Comparison of ENCODE assay signal across 7 mouse cellular contexts in genomic region chr7:118922441-118923202, GRCm38 (mm10).
DNase-seq lines count a peak whose midpoint lies in the region; ATAC-seq and TF ChIP-seq lines count a peak whose summit lies in the region.

No protein-coding gene starts in this region.

- no peak overlapping the region for H3K4me3 ChIP-seq in kidney, embryonic 16.5 days (ENCODE audit: low read length)
- H3K4me3 ChIP-seq in layer of hippocampus, adult 2 months: no peak overlapping the region

- ATAC-seq in kidney, embryonic 16.5 days (ENCODE audit: low FRiP score, low TSS enrichment): peak; percentile 54

- H3K9ac ChIP-seq in kidney, embryonic 16.5 days (replicated peaks; ENCODE audit: low read length): no peak overlapping the region

- WGBS in kidney, embryonic 16.5 days: 56% methylated on average over 4 of the region's 4 CpGs

- H3K4me2 ChIP-seq in kidney, embryonic 16.5 days (replicated peaks; ENCODE audit: low read depth, low read length): no peak overlapping the region

- H3K27ac ChIP-seq in kidney, embryonic 16.5 days (ENCODE audit: low read length): peak overlapping the region; percentile 69; the same call in 1 of the 2 replicates
- H3K27ac ChIP-seq in layer of hippocampus, adult 2 months: no peak overlapping the region; the same call in 1 of the 2 replicates

- peaks cover 4% of the 10 kb centered on the region; the same call in 1 of the 2 replicates for H3K4me1 ChIP-seq in kidney, embryonic 16.5 days (ENCODE audit: insufficient read depth, low read length)

- no peaks in the 10 kb centered on the region for H3K27me3 ChIP-seq in kidney, embryonic 16.5 days (ENCODE audit: insufficient read depth, low read length)

- TF ChIP-seq CTCF in layer of hippocampus, adult 2 months (conservative IDR thresholded peaks at IDR 0.05): no peak

- H3K9me3 ChIP-seq in kidney, embryonic 16.5 days (ENCODE audit: low read length): no peaks in the 10 kb centered on the region

- H3K36me3 ChIP-seq in kidney, embryonic 16.5 days (ENCODE audit: insufficient read depth, low read length): no peaks in the 10 kb centered on the region

- DNase-seq in kidney, adult 18-20 months: no peak
- peak; percentile 33 for DNase-seq in CD4-positive, CD25-positive, alpha-beta regulatory T cell, adult 2 months (ENCODE audit: low read depth, low spot score)
- peak; percentile 58 for DNase-seq in heart, adult 8-10 months (ENCODE audit: low spot score)
- peak; percentile 8 to 11 for DNase-seq in kidney, postnatal 36 days
- no peak for DNase-seq in cerebellum, adult 8-10 months
- DNase-seq in layer of hippocampus, adult 2 months (ENCODE audit: low spot score in 2 of 2): no peak

Comparison
In these comparisons a context has a peak if more than half of its experiments do, and no peak if none do; other contexts are left out.
1. DNase-seq: peak in CD4-positive, CD25-positive, alpha-beta regulatory T cell, adult 2 months (single experiment), heart, adult 8-10 months (single experiment) and kidney, postnatal 36 days (2 of 2); none in kidney, adult 18-20 months (single experiment), cerebellum, adult 8-10 months (single experiment) and layer of hippocampus, adult 2 months (0 of 2).